Mouse (Mus musculus) neural tube, embryonic 15.5 days (tissue): ENCODE results near the gene Scgb1a1. TPM values are rescaled to one million over a fixed set of nuclear protein-coding genes. Genes with fewer than 3 reads are reported as not detected.

Experiments used
- ATAC-seq: fragments of 200-750 bp; cut with Nextera tagmentation; 2 replicates; pipeline ENCODE4 v1.8.0; 2017; ENCODE audit warnings: mild to moderate bottlenecking, moderate TSS enrichment, moderate library complexity; ENCODE audit not compliant: low FRiP score
- H3K27ac ChIP-seq: fragments of 300-500 bp; sonication (generic); replicated peaks from 2 replicates; pipeline ENCODE4 v1.5.1; 2015; ENCODE audit warnings: mild to moderate bottlenecking, inconsistent platforms
- H3K27me3 ChIP-seq: fragments of 300-500 bp; sonication (generic); replicated peaks from 2 replicates; pipeline ENCODE4 v1.6.1; 2015; ENCODE audit warnings: inconsistent platforms
- H3K36me3 ChIP-seq: fragments of 300-500 bp; sonication (generic); 2 replicates; pipeline ENCODE4 v1.6.1; 2015; ENCODE audit warnings: inconsistent platforms
- H3K4me1 ChIP-seq: fragments of 300-500 bp; sonication (generic); 2 replicates; pipeline ENCODE4 v1.6.1; 2015; ENCODE audit warnings: inconsistent platforms
- H3K4me2 ChIP-seq: fragments of 300-500 bp; sonication (generic); 2 replicates; pipeline ENCODE4 v1.6.1; 2015; ENCODE audit warnings: inconsistent platforms, mild to moderate bottlenecking, moderate library complexity
- H3K4me3 ChIP-seq: fragments of 300-500 bp; sonication (generic); replicated peaks from 2 replicates; pipeline ENCODE4 v1.5.1; 2015; ENCODE audit warnings: mild to moderate bottlenecking, inconsistent platforms
- H3K9ac ChIP-seq: fragments of 300-500 bp; sonication (generic); replicated peaks from 2 replicates; pipeline ENCODE4 v1.6.1; 2015; ENCODE audit warnings: mild to moderate bottlenecking, inconsistent platforms
- H3K9me3 ChIP-seq: fragments of 300-500 bp; sonication (generic); replicated peaks from 2 replicates; pipeline ENCODE4 v1.6.1; 2016; ENCODE audit warnings: inconsistent platforms
- WGBS: fragments of 180-500 bp; shearing (Covaris S2); methylation state at CpG from one replicate; pipeline ENCODE4 v1.1.7; 2015; ENCODE audit warnings: mixed read lengths; 5-methylcytosine and 5-hydroxymethylcytosine counted together
- polyA plus RNA-seq: library from polyadenylated mRNA; unstranded; fragments of >200 nt; fragmentation: Nextera tagmentation; extraction: Ambion mirVana; gene quantifications from 2 replicates; pipeline ENCODE4 v1.2.1, GENCODE M21; 2015

Scgb1a1 gene
- polyA plus RNA-seq, 1 experiment from 2014 or later, result not detected

DNA sequence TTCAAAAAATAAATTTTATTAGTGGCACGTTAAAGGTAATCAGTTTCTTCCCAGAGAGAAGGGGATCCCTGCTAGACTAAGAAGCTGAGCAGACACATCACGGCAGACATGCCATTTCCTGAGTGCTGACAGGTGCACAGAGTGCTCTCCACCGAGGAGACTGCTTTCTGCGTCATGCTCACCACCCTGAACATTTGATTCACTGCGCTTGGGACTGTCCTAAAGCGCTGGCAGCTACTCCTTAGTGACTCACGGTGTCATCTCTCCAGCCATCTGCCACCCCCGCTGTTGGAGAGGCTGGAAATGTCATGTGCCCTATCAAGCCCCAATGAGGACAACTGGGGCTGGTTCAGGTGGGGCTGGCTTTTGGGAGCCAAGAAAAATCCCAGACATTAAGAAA, 24.3 kb upstream of the Scgb1a1 start:
- Histone ChIP-seq H3K4me2 (no peak overlapping the region), H3K9me3 (no peaks in the 10 kb centered on the region), H3K4me1 (no peaks in the 10 kb centered on the region), H3K27me3 (no peaks in the 10 kb centered on the region), H3K27ac (no peak overlapping the region), H3K36me3 (peaks cover 44% of the 10 kb centered on the region), H3K4me3 (no peak overlapping the region), H3K9ac (no peak overlapping the region)
- 75% methylated on average over 8 of the region's 8 CpGs for WGBS
- ATAC-seq, result no peak

DNA sequence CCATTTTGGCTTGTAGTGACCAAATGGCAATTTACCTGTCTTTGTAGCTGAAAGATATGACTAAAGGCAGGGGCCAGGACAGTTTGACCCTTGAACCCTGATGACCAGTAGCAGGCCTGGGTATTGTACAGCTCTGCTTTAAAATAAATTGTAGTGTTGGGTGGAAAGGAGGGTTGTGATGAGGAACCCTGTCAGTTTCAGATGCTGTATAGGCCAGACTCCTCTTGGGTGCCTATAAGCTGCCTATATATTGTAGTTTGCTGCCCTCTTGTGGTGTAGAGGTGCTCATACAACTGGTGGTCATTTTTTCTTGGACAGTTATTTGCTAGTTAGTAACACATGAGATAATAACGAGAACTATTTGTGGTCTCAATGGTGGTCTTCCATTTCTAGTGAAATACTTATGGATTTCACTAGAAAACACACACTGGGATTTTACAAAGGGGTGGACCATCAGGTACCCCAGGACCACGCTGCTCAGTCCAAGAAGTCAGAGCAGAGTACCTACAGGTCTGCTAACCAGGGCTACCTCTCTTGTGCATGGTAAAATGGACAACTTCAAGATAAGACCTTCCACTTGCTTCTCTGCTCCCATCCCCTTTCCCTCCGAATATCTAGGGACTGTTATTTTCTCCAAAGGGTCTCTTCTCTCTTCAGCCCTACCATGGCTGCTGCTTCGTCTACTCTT, 22.6 kb upstream of the Scgb1a1 start:
- Histone ChIP-seq H3K4me2 (no peak overlapping the region), H3K27me3 (no peaks in the 10 kb centered on the region), H3K36me3 (peaks cover 31% of the 10 kb centered on the region), H3K9ac (no peak overlapping the region), H3K4me1 (no peaks in the 10 kb centered on the region; the same call in 1 of the 2 replicates), H3K27ac (no peak overlapping the region), H3K4me3 (no peak overlapping the region), H3K9me3 (no peaks in the 10 kb centered on the region)
- 59% methylated on average over 4 of the region's 4 CpGs for WGBS
- ATAC-seq, result peak; percentile 88

- H3K36me3 ChIP-seq, result peaks cover 15% of the 10 kb centered on the region
- no peak overlapping the region for H3K27ac ChIP-seq
- H3K4me1 ChIP-seq, result no peaks in the 10 kb centered on the region; the same call in 1 of the 2 replicates
- no peaks in the 10 kb centered on the region for H3K9me3 ChIP-seq
- no peak for ATAC-seq
- H3K9ac ChIP-seq, result no peak overlapping the region
- H3K4me3 ChIP-seq, result no peak overlapping the region
- H3K4me2 ChIP-seq, result no peak overlapping the region
- H3K27me3 ChIP-seq, result no peaks in the 10 kb centered on the region
- WGBS, result 90% methylated on average over 1 of the region's 1 CpGs
These were observed 20.8 kb upstream of the Scgb1a1 start for GRCm38 (mm10) chr19:9108536-9108935.

DNA sequence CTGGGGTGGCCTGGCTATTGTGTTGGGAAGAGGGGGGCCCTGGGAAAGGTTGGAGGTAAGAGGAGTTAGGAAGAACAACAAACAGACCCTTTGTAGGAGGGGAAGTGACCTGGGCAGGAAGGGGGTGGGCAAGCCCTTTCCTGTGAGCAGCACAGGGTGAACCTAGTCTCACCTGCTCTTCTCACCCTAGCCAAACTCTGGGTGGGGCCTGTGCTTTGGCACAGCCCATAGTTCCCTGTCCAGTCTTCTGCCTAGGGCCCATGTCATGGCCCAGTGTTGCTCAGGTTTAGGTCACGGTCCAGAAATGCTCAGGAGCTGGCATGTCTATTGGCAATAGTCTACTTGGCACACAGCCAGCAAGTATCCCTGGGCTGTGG, 19.6 kb upstream of the Scgb1a1 start:
- ATAC-seq, result no peak
- Histone ChIP-seq H3K27ac (no peak overlapping the region), H3K4me3 (no peak overlapping the region), H3K9ac (no peak overlapping the region), H3K9me3 (no peaks in the 10 kb centered on the region), H3K4me1 (no peaks in the 10 kb centered on the region; the same call in 1 of the 2 replicates), H3K27me3 (no peaks in the 10 kb centered on the region), H3K36me3 (peaks cover 4% of the 10 kb centered on the region; the same call in 1 of the 2 replicates), H3K4me2 (no peak overlapping the region)
- 69% methylated on average over 1 of the region's 1 CpGs for WGBS

DNA sequence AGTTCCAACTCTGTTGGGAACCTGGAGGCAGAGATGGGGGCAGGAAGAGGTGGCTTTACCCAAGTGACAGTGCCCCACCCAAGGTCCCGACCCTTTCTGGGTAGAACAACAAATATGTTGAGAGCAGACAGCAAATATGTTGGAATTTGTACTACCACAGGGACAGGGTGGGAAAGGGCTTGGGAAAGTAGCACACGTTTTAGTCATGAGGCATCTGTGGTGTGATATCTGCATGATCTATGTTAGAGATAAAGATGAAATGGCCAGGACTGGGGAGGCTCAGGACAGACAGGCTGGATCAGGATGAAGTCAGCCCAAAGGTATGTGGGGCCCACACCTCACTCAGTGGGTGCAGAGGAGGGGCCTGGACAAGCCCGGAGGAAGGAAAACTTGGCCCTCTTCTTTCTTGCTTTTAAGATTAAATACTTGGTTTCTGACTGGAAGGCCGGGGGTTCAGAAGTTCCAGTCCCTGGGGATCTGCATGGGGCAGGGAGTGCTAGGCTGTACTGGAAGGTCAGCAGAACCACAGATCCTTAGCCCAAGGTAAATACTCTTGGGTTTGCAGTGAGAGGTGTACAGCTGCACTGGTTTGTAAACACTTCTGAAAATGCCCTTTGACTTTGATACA, 19.1 kb upstream of the Scgb1a1 start:
- no peak overlapping the region for H3K4me3 ChIP-seq
- H3K4me2 ChIP-seq, result no peak overlapping the region
- H3K27ac ChIP-seq, result no peak overlapping the region
- ATAC-seq, result no peak
- no peaks in the 10 kb centered on the region; the same call in 1 of the 2 replicates for H3K4me1 ChIP-seq
- H3K36me3 ChIP-seq, result no peaks in the 10 kb centered on the region; the same call in 1 of the 2 replicates
- H3K9me3 ChIP-seq, result no peaks in the 10 kb centered on the region
- 73% methylated on average over 4 of the region's 4 CpGs for WGBS
- no peaks in the 10 kb centered on the region for H3K27me3 ChIP-seq
- H3K9ac ChIP-seq, result no peak overlapping the region

- H3K27me3 ChIP-seq, result no peaks in the 10 kb centered on the region
- no peaks in the 10 kb centered on the region for H3K9me3 ChIP-seq
- H3K36me3 ChIP-seq, result no peaks in the 10 kb centered on the region
- 72% methylated on average over 5 of the region's 5 CpGs for WGBS
- no peak overlapping the region for H3K27ac ChIP-seq
- no peak overlapping the region for H3K9ac ChIP-seq
- ATAC-seq, result no peak
- H3K4me2 ChIP-seq, result no peak overlapping the region
- H3K4me1 ChIP-seq, result no peaks in the 10 kb centered on the region; the same call in 1 of the 2 replicates
- no peak overlapping the region for H3K4me3 ChIP-seq
These were observed 18.3 kb upstream of the Scgb1a1 start for GRCm38 (mm10) chr19:9106096-9106495.

GRCm38 (mm10) chr19:9105101-9105685, 17.4 kb upstream of the Scgb1a1 start:
- 74% methylated on average over 3 of the region's 3 CpGs for WGBS
- no peak for ATAC-seq

DNA sequence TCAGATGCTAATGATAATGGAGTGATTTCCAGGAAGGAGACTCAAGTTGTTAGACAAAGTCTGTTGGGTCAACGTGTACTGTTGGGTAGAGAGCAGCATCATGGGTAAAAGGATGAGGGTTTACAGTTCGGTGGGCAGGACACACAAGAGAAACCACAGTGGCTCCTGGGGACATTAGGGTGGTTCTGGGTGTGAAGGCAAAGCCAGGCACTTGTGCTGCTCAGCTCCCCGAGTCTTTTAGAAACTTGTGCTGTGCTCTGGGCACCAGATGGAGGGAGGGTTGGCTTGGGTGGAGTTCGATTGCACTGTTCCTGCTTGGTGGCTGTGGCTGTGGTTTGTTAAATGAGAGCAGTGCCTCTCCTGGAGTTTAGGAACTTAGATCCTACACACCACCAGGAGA, 16.2 kb upstream of the Scgb1a1 start:
- Histone ChIP-seq H3K4me3 (no peak overlapping the region), H3K4me1 (no peaks in the 10 kb centered on the region; the same call in 1 of the 2 replicates), H3K27me3 (no peaks in the 10 kb centered on the region), H3K9ac (no peak overlapping the region), H3K9me3 (no peaks in the 10 kb centered on the region), H3K27ac (no peak overlapping the region), H3K4me2 (no peak overlapping the region), H3K36me3 (no peaks in the 10 kb centered on the region)
- no peak for ATAC-seq
- 87% methylated on average over 4 of the region's 4 CpGs for WGBS

More at GRCm38 (mm10) chr19:9105101-9105685, 17.4 kb upstream of the Scgb1a1 start:
- Histone ChIP-seq H3K4me1 (no peaks in the 10 kb centered on the region; the same call in 1 of the 2 replicates), H3K4me3 (no peak overlapping the region), H3K9me3 (no peaks in the 10 kb centered on the region), H3K27ac (no peak overlapping the region), H3K36me3 (no peaks in the 10 kb centered on the region), H3K27me3 (no peaks in the 10 kb centered on the region), H3K4me2 (no peak overlapping the region), H3K9ac (no peak overlapping the region)

GRCm38 (mm10) chr19:9101062-9101457, 13.3 kb upstream of the Scgb1a1 start:
- WGBS, result 77% methylated on average over 2 of the region's 2 CpGs

GRCm38 (mm10) chr19:9100297-9101061, 12.7 kb upstream of the Scgb1a1 start:
- Histone ChIP-seq H3K27ac (no peak overlapping the region), H3K9me3 (no peaks in the 10 kb centered on the region), H3K36me3 (no peaks in the 10 kb centered on the region), H3K4me1 (no peaks in the 10 kb centered on the region), H3K4me3 (no peak overlapping the region), H3K27me3 (no peaks in the 10 kb centered on the region), H3K9ac (no peak overlapping the region), H3K4me2 (no peak overlapping the region)
- ATAC-seq, result no peak
- 85% methylated on average over 17 of the region's 17 CpGs for WGBS

More at GRCm38 (mm10) chr19:9101062-9101457, 13.3 kb upstream of the Scgb1a1 start:
- ATAC-seq, result no peak
- Histone ChIP-seq H3K9me3 (no peaks in the 10 kb centered on the region), H3K9ac (no peak overlapping the region), H3K27me3 (no peaks in the 10 kb centered on the region), H3K4me2 (no peak overlapping the region), H3K4me1 (no peaks in the 10 kb centered on the region; the same call in 1 of the 2 replicates), H3K36me3 (no peaks in the 10 kb centered on the region), H3K4me3 (no peak overlapping the region), H3K27ac (no peak overlapping the region)

GRCm38 (mm10) chr19:9099751-9100150, 12.0 kb upstream of the Scgb1a1 start:
- no peak overlapping the region for H3K27ac ChIP-seq
- no peaks in the 10 kb centered on the region for H3K4me1 ChIP-seq
- H3K9ac ChIP-seq, result no peak overlapping the region
- H3K4me3 ChIP-seq, result no peak overlapping the region
- no peaks in the 10 kb centered on the region for H3K9me3 ChIP-seq
- no peaks in the 10 kb centered on the region for H3K36me3 ChIP-seq
- no peak for ATAC-seq
- no peaks in the 10 kb centered on the region for H3K27me3 ChIP-seq
- 90% methylated on average over 8 of the region's 8 CpGs for WGBS
- no peak overlapping the region for H3K4me2 ChIP-seq
